Comparison of ENCODE assay signal across 30 mouse cellular contexts in the genomic region with DNA sequence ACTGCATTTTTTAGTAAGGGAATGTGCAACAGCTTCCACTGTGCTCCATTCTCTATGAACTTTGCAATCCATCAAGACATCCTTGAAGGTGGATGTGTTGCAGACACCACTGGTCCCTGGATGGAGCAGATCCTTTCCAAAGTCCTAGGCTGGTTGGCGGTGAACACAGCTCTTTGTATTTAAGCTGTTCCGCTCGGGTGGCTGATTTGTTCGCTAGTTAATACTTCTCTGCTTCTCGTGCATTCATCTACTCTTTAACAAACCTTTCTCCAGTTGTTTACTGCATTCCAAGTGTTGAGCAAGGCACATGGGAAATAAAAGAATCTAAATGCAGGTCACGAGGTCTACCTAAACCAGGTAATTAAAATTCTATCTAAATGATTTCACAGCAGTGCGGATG.
A peak's percentile ranks its signal among the peaks of the same experiment; 100 is the strongest.
DNase-seq lines count a peak whose midpoint lies in the region; ATAC-seq lines count a peak whose summit lies in the region.
"Had no signal": no experiment of that assay in that cellular context is flagged by ENCODE, and none has a peak within 500 bp of the region (broad histone marks: within the 10 kb centered on the region; RNA-seq: fewer than 3 reads in every experiment).

No protein-coding gene starts in this region.

- no peak for ATAC-seq in kidney, embryonic 16.5 days (ENCODE audit: low FRiP score, low TSS enrichment)
- 0 out of 2 replicates have a peak, but pooled peaks have one; percentile 22 for ATAC-seq in kidney, embryonic 15.5 days (replicated peaks; ENCODE audit: low FRiP score)
- ATAC-seq: forebrain, embryonic 16.5 days; liver, postnatal 0 days; lung, postnatal 0 days; Patski had no signal

- H3K27ac ChIP-seq in heart, embryonic 10.5 days, result peak overlapping the region; percentile 76
- H3K27ac ChIP-seq in kidney, embryonic 16.5 days (ENCODE audit: low read length), result no peak overlapping the region
- no peak overlapping the region for H3K27ac ChIP-seq in kidney, embryonic 15.5 days
- no peak overlapping the region for H3K27ac ChIP-seq in limb, embryonic 10.5 days
- H3K27ac ChIP-seq: embryonic facial prominence, embryonic 12.5 days; heart, adult 2 months; kidney, postnatal 0 days; layer of hippocampus, adult 2 months; limb, embryonic 12.5 days; macrophage; neural tube, embryonic 12.5 days had no signal

- no peaks in the 10 kb centered on the region for H3K27me3 ChIP-seq in heart, embryonic 10.5 days (ENCODE audit: insufficient read depth, poor library complexity, severe bottlenecking)
- no peaks in the 10 kb centered on the region for H3K27me3 ChIP-seq in kidney, embryonic 16.5 days (ENCODE audit: insufficient read depth, low read length)
- no peaks in the 10 kb centered on the region for H3K27me3 ChIP-seq in kidney, embryonic 15.5 days
- H3K27me3 ChIP-seq in limb, embryonic 10.5 days (ENCODE audit: low read depth, poor library complexity, severe bottlenecking), result no peaks in the 10 kb centered on the region
- H3K27me3 ChIP-seq: CH12.LX; embryonic facial prominence, embryonic 12.5 days; limb, embryonic 12.5 days; neural tube, embryonic 12.5 days; Patski had no signal

- H3K4me2 ChIP-seq in kidney, embryonic 16.5 days (replicated peaks; ENCODE audit: low read depth, low read length), result no peak overlapping the region
- no peak overlapping the region for H3K4me2 ChIP-seq in kidney, embryonic 15.5 days
- H3K4me2 ChIP-seq: embryonic facial prominence, embryonic 12.5 days; limb, embryonic 12.5 days; liver, embryonic 11.5 days; neural tube, embryonic 12.5 days had no signal

- H3K4me1 ChIP-seq in heart, embryonic 10.5 days, result peaks cover 63% of the 10 kb centered on the region
- 0 out of 2 replicates have a peak, but pooled peaks cover 8% of the 10 kb centered on the region for H3K4me1 ChIP-seq in kidney, embryonic 16.5 days (ENCODE audit: insufficient read depth, low read length)
- H3K4me1 ChIP-seq in kidney, embryonic 15.5 days, result peaks cover 7% of the 10 kb centered on the region; the same call in 1 of the 2 replicates
- H3K4me1 ChIP-seq in limb, embryonic 10.5 days, result no peaks in the 10 kb centered on the region
- H3K4me1 ChIP-seq: embryonic facial prominence, embryonic 12.5 days; limb, embryonic 12.5 days had no signal

- no peaks in the 10 kb centered on the region for H3K36me3 ChIP-seq in heart, embryonic 10.5 days
- H3K36me3 ChIP-seq in kidney, embryonic 16.5 days (ENCODE audit: insufficient read depth, low read length), result no peaks in the 10 kb centered on the region
- no peaks in the 10 kb centered on the region for H3K36me3 ChIP-seq in kidney, embryonic 15.5 days
- no peaks in the 10 kb centered on the region for H3K36me3 ChIP-seq in limb, embryonic 10.5 days
- H3K36me3 ChIP-seq: embryonic facial prominence, embryonic 12.5 days; G1E; limb, embryonic 12.5 days; neural tube, embryonic 12.5 days had no signal

- no peak overlapping the region for H3K9ac ChIP-seq in kidney, embryonic 16.5 days (replicated peaks; ENCODE audit: low read length)
- no peak overlapping the region for H3K9ac ChIP-seq in kidney, embryonic 15.5 days
- H3K9ac ChIP-seq: embryonic facial prominence, embryonic 12.5 days; limb, embryonic 12.5 days; liver, postnatal 0 days; neural tube, embryonic 12.5 days had no signal

- no peak overlapping the region for H3K4me3 ChIP-seq in heart, embryonic 10.5 days
- H3K4me3 ChIP-seq in kidney, embryonic 16.5 days (ENCODE audit: low read length), result no peak overlapping the region
- H3K4me3 ChIP-seq in kidney, embryonic 15.5 days (replicated peaks), result no peak overlapping the region
- H3K4me3 ChIP-seq in limb, embryonic 10.5 days, result no peak overlapping the region
- H3K4me3 ChIP-seq: embryonic facial prominence, embryonic 12.5 days; heart, adult 2 months; layer of hippocampus, adult 2 months; limb, embryonic 12.5 days; neural tube, embryonic 12.5 days had no signal

- DNase-seq in heart, embryonic 10.5 days (ENCODE audit: low spot score), result no peak
- DNase-seq in heart, adult 8-10 months (ENCODE audit: low spot score), result no peak
- peak; percentile 13 to 56 for DNase-seq in kidney, adult 8-10 months
- DNase-seq in retina, embryonic 14.5 days (ENCODE audit: low spot score), result peak; percentile 29
- no peak for DNase-seq in limb, embryonic 10.5 days (ENCODE audit: low spot score)
- DNase-seq: adrenal gland, adult 2 months; B cell, adult 2 months; cerebellum, adult 11-12 months; cerebellum, postnatal 25 days; gastrocnemius, postnatal 36 days; heart, adult 2 months; layer of hippocampus, postnatal 36 days; liver, postnatal 0 days; right cerebral cortex, adult 18-20 months; right cerebral cortex, postnatal 4 days; thymus, postnatal 14 days had no signal

- no peaks in the 10 kb centered on the region for H3K9me3 ChIP-seq in heart, embryonic 10.5 days
- H3K9me3 ChIP-seq in kidney, embryonic 16.5 days (ENCODE audit: low read length), result no peaks in the 10 kb centered on the region
- H3K9me3 ChIP-seq in kidney, embryonic 15.5 days (replicated peaks), result no peaks in the 10 kb centered on the region
- no peaks in the 10 kb centered on the region for H3K9me3 ChIP-seq in limb, embryonic 10.5 days (replicated peaks)
- H3K9me3 ChIP-seq: embryonic facial prominence, embryonic 12.5 days; G1E; limb, embryonic 12.5 days; neural tube, embryonic 12.5 days had no signal

- 86% methylated on average over 7 of the region's 7 CpGs for whole genome bisulfite sequencing in heart, embryonic 10.5 days
- WGBS in kidney, embryonic 16.5 days, result 51% methylated on average over 7 of the region's 7 CpGs
- WGBS in kidney, embryonic 15.5 days, result 60% methylated on average over 7 of the region's 7 CpGs
- WGBS in limb, embryonic 10.5 days, result 91% methylated on average over 7 of the region's 7 CpGs

Comparison
In these comparisons a context has a peak if more than half of its experiments do, and no peak if none do; other contexts are left out.
1. DNase-seq: peak in kidney, adult 8-10 months (2 of 2) and retina, embryonic 14.5 days (single experiment); none in heart, embryonic 10.5 days (single experiment), heart, adult 8-10 months (single experiment) and limb, embryonic 10.5 days (single experiment).